Mouse (Mus musculus): ENCODE measurements around the gene Mink1. TPM values are rescaled to one million over a fixed set of nuclear protein-coding genes. Genes with fewer than 3 reads are reported as not detected.

The Mink1 gene
- polyA plus RNA-seq, 1 experiment from 2014 or later = 15.3 TPM

- Histone ChIP-seq H3K27me3 (no peaks in the 10 kb centered on the region), H3K4me1 (peaks cover 53% of the 10 kb centered on the region), H3K9me3 (no peaks in the 10 kb centered on the region), H3K36me3 (replicated peaks) (no peaks in the 10 kb centered on the region), H3K9ac (no peak overlapping the region), H3K27ac (no peak overlapping the region), H3K4me3 (replicated peaks) (no peak overlapping the region), H3K4me2 (no peak overlapping the region)
- 87% methylated on average over 3 of the region's 3 CpGs for WGBS
- no peak for ATAC-seq (ENCODE audit: low FRiP score)
Observed at GRCm38 (mm10) chr11:70582196-70582595, 19.5 kb downstream of the Mink1 start.

GRCm38 (mm10) chr11:70583022-70583714 lies 20.5 kb downstream of the Mink1 start:
- H3K27ac ChIP-seq = no peak overlapping the region

GRCm38 (mm10) chr11:70583775-70584174 lies 21.1 kb downstream of the Mink1 start:
- Histone ChIP-seq H3K4me3 (replicated peaks) (no peak overlapping the region), H3K27ac (no peak overlapping the region), H3K9me3 (no peaks in the 10 kb centered on the region), H3K36me3 (replicated peaks) (no peaks in the 10 kb centered on the region), H3K4me1 (peaks cover 37% of the 10 kb centered on the region), H3K4me2 (no peak overlapping the region), H3K27me3 (no peaks in the 10 kb centered on the region), H3K9ac (no peak overlapping the region)
- 90% methylated on average over 7 of the region's 7 CpGs for WGBS
- ATAC-seq (ENCODE audit: low FRiP score) = no peak

More at GRCm38 (mm10) chr11:70583022-70583714, 20.5 kb downstream of the Mink1 start:
- H3K27me3 ChIP-seq = no peaks in the 10 kb centered on the region
- no peak for ATAC-seq (ENCODE audit: low FRiP score)
- H3K4me1 ChIP-seq = peaks cover 43% of the 10 kb centered on the region
- no peaks in the 10 kb centered on the region for H3K36me3 ChIP-seq (replicated peaks)
- WGBS = 78% methylated on average over 6 of the region's 6 CpGs
- H3K9me3 ChIP-seq = no peaks in the 10 kb centered on the region
- no peak overlapping the region for H3K4me3 ChIP-seq (replicated peaks)
- H3K4me2 ChIP-seq = no peak overlapping the region
- H3K9ac ChIP-seq = no peak overlapping the region

GRCm38 (mm10) chr11:70585457-70585856 lies 22.8 kb downstream of the Mink1 start:
- peak overlapping the region; percentile 1; the same call in 1 of the 2 replicates for H3K9ac ChIP-seq
- ATAC-seq (ENCODE audit: low FRiP score) = no peak
- no peak overlapping the region for H3K4me3 ChIP-seq (replicated peaks)
- H3K27me3 ChIP-seq = no peaks in the 10 kb centered on the region
- H3K27ac ChIP-seq = 0 out of 2 replicates have a peak overlapping the region, but pooled peaks have one; percentile 42
- no peak overlapping the region for H3K4me2 ChIP-seq
- WGBS = 66% methylated on average over 7 of the region's 7 CpGs
- H3K4me1 ChIP-seq = peaks cover 28% of the 10 kb centered on the region
- no peaks in the 10 kb centered on the region for H3K9me3 ChIP-seq
- no peaks in the 10 kb centered on the region for H3K36me3 ChIP-seq (replicated peaks)

- Histone ChIP-seq H3K9ac (no peak overlapping the region), H3K4me1 (peaks cover 24% of the 10 kb centered on the region), H3K27me3 (no peaks in the 10 kb centered on the region), H3K9me3 (no peaks in the 10 kb centered on the region), H3K27ac (no peak overlapping the region), H3K4me3 (replicated peaks) (no peak overlapping the region), H3K36me3 (replicated peaks) (no peaks in the 10 kb centered on the region), H3K4me2 (no peak overlapping the region)
- ATAC-seq (ENCODE audit: low FRiP score) = no peak
- WGBS = 87% methylated on average over 3 of the region's 3 CpGs
Observed at GRCm38 (mm10) chr11:70586261-70586660, 23.6 kb downstream of the Mink1 start.

GRCm38 (mm10) chr11:70586954-70587353 lies 24.3 kb downstream of the Mink1 start:
- H3K9me3 ChIP-seq = no peaks in the 10 kb centered on the region
- peaks cover 24% of the 10 kb centered on the region for H3K4me1 ChIP-seq
- H3K27ac ChIP-seq = no peak overlapping the region
- no peak overlapping the region for H3K4me3 ChIP-seq (replicated peaks)
- H3K27me3 ChIP-seq = no peaks in the 10 kb centered on the region
- no peak for ATAC-seq (ENCODE audit: low FRiP score)
- no peak overlapping the region for H3K9ac ChIP-seq
- no peaks in the 10 kb centered on the region for H3K36me3 ChIP-seq (replicated peaks)
- no peak overlapping the region for H3K4me2 ChIP-seq
- WGBS = 77% methylated on average over 5 of the region's 5 CpGs

GRCm38 (mm10) chr11:70591733-70592132 lies 29.1 kb downstream of the Mink1 start:
- Histone ChIP-seq H3K36me3 (replicated peaks) (no peaks in the 10 kb centered on the region), H3K4me3 (replicated peaks) (no peak overlapping the region), H3K9ac (no peak overlapping the region), H3K4me1 (peaks cover 12% of the 10 kb centered on the region), H3K4me2 (no peak overlapping the region), H3K27me3 (no peaks in the 10 kb centered on the region), H3K9me3 (no peaks in the 10 kb centered on the region), H3K27ac (no peak overlapping the region)
- WGBS = 89% methylated on average over 1 of the region's 1 CpGs
- ATAC-seq (ENCODE audit: low FRiP score) = no peak

- WGBS = 87% methylated on average over 15 of the region's 15 CpGs
- Histone ChIP-seq H3K27me3 (no peaks in the 10 kb centered on the region), H3K9me3 (no peaks in the 10 kb centered on the region), H3K4me3 (replicated peaks) (no peak overlapping the region), H3K4me2 (no peak overlapping the region), H3K4me1 (peaks cover 12% of the 10 kb centered on the region), H3K36me3 (replicated peaks) (peaks cover 19% of the 10 kb centered on the region), H3K27ac (no peak overlapping the region), H3K9ac (no peak overlapping the region)
- no peak for ATAC-seq (ENCODE audit: low FRiP score)
Observed at GRCm38 (mm10) chr11:70594253-70594989, 31.7 kb downstream of the Mink1 start.

- 84% methylated on average over 2 of the region's 2 CpGs for WGBS
- H3K27me3 ChIP-seq = no peaks in the 10 kb centered on the region
- H3K36me3 ChIP-seq (replicated peaks) = peaks cover 19% of the 10 kb centered on the region
- H3K4me3 ChIP-seq (replicated peaks) = no peak overlapping the region
- peak overlapping the region; percentile 27 for H3K27ac ChIP-seq
- no peak overlapping the region for H3K4me2 ChIP-seq
- H3K9me3 ChIP-seq = no peaks in the 10 kb centered on the region
- no peak overlapping the region for H3K9ac ChIP-seq
- peaks cover 12% of the 10 kb centered on the region for H3K4me1 ChIP-seq
- ATAC-seq (ENCODE audit: low FRiP score) = no peak
Observed at GRCm38 (mm10) chr11:70595638-70596037, 33.0 kb downstream of the Mink1 start.

GRCm38 (mm10) chr11:70596094-70596493 lies 33.4 kb downstream of the Mink1 start:
- WGBS = 37% methylated on average over 4 of the region's 4 CpGs

GRCm38 (mm10) chr11:70597301-70597700 lies 34.6 kb downstream of the Mink1 start:
- WGBS = 82% methylated on average over 6 of the region's 6 CpGs

More at GRCm38 (mm10) chr11:70596094-70596493, 33.4 kb downstream of the Mink1 start:
- Histone ChIP-seq H3K27ac (peak overlapping the region; percentile 27), H3K27me3 (no peaks in the 10 kb centered on the region), H3K4me3 (replicated peaks) (no peak overlapping the region), H3K9ac (no peak overlapping the region), H3K9me3 (no peaks in the 10 kb centered on the region), H3K4me2 (no peak overlapping the region), H3K4me1 (peaks cover 12% of the 10 kb centered on the region), H3K36me3 (replicated peaks) (peaks cover 19% of the 10 kb centered on the region)
- ATAC-seq (ENCODE audit: low FRiP score) = no peak

GRCm38 (mm10) chr11:70598451-70598953 lies 35.8 kb downstream of the Mink1 start:
- 90% methylated on average over 9 of the region's 9 CpGs for WGBS
- Histone ChIP-seq H3K36me3 (replicated peaks) (peaks cover 36% of the 10 kb centered on the region), H3K9ac (no peak overlapping the region), H3K27me3 (no peaks in the 10 kb centered on the region), H3K4me1 (peaks cover 12% of the 10 kb centered on the region), H3K27ac (no peak overlapping the region), H3K9me3 (no peaks in the 10 kb centered on the region), H3K4me3 (replicated peaks) (no peak overlapping the region), H3K4me2 (no peak overlapping the region)
- ATAC-seq (ENCODE audit: low FRiP score) = no peak

More at GRCm38 (mm10) chr11:70597301-70597700, 34.6 kb downstream of the Mink1 start:
- Histone ChIP-seq H3K9me3 (no peaks in the 10 kb centered on the region), H3K4me3 (replicated peaks) (no peak overlapping the region), H3K9ac (no peak overlapping the region), H3K4me2 (no peak overlapping the region), H3K4me1 (peaks cover 12% of the 10 kb centered on the region), H3K27ac (no peak overlapping the region; the same call in 1 of the 2 replicates), H3K27me3 (no peaks in the 10 kb centered on the region), H3K36me3 (replicated peaks) (peaks cover 29% of the 10 kb centered on the region)
- no peak for ATAC-seq (ENCODE audit: low FRiP score)

Measured in forebrain, embryonic 12.5 days (tissue).